Comparison of ENCODE assay signal across 7 mouse cellular contexts in genomic region chr3:154269757-154270366, GRCm38 (mm10).
DNase-seq lines count a peak whose midpoint lies in the region; ATAC-seq and TF ChIP-seq lines count a peak whose summit lies in the region.

No protein-coding gene starts in this region.

- peak; percentile 66 for ATAC-seq in intestine, embryonic 16.5 days

- H3K9ac ChIP-seq in intestine, embryonic 16.5 days (ENCODE audit: low read depth, low read length), result no peak overlapping the region

- no peaks in the 10 kb centered on the region for H3K4me1 ChIP-seq in intestine, embryonic 16.5 days (ENCODE audit: control insufficient read depth, insufficient read depth, low read length)
- no peaks in the 10 kb centered on the region for H3K4me1 ChIP-seq in small intestine, adult 2 months (ENCODE audit: control insufficient read depth, insufficient read depth, insufficient read length, low read length)

- peak; percentile 93 for TF ChIP-seq CTCF in small intestine, adult 2 months (IDR thresholded peaks at IDR 0.05; ENCODE audit: extremely low read depth, insufficient read length, insufficient replicate concordance, low read depth, low read length)

- no peak overlapping the region for H3K27ac ChIP-seq in intestine, embryonic 16.5 days (ENCODE audit: low read length)
- H3K27ac ChIP-seq in small intestine, adult 2 months (ENCODE audit: insufficient read depth, low read depth, low read length), result no peak overlapping the region

- WGBS in intestine, embryonic 16.5 days, result 17% methylated on average over 19 of the region's 19 CpGs
- 14% methylated on average over 19 of the region's 19 CpGs for WGBS in small intestine, adult 2 months

- no peaks in the 10 kb centered on the region for H3K9me3 ChIP-seq in intestine, embryonic 16.5 days (ENCODE audit: control insufficient read depth, low read length)

- H3K27me3 ChIP-seq in intestine, embryonic 16.5 days (replicated peaks; ENCODE audit: control insufficient read depth, insufficient read depth, low read length), result no peaks in the 10 kb centered on the region; the same call in 1 of the 2 replicates
- no peaks in the 10 kb centered on the region for H3K27me3 ChIP-seq in small intestine, adult 2 months (ENCODE audit: control insufficient read depth, insufficient read depth, low read length)

- peak overlapping the region; percentile 60 for H3K4me2 ChIP-seq in intestine, embryonic 16.5 days (ENCODE audit: low read depth, low read length)

- no peak for TF ChIP-seq POLR2A in small intestine, adult 2 months (IDR thresholded peaks at IDR 0.05; ENCODE audit: low read depth, low read length)

- intact Hi-C loops in gastrocnemius, postnatal 36 days (cut with DNase I), result loop anchor here (1.0 kb wide), 1 partner anchor 302 kb away; no protein-coding TSS in a partner anchor
- intact Hi-C loops in left cerebral cortex, postnatal 25 days (cut with DNase I), result loop anchor here (1.0 to 5.0 kb wide), 2 partner anchors 57 to 302 kb away; no protein-coding TSS in a partner anchor

- DNase-seq in adrenal gland, adult 8-10 months, result peak; percentile 25
- DNase-seq in embryo, embryonic 11 days, result peak; percentile 76
- peak; percentile 45 to 70 for DNase-seq in gastrocnemius, postnatal 36 days
- DNase-seq in left cerebral cortex, postnatal 25 days (ENCODE audit: low spot score in 2 of 2), result peak; percentile 80 to 83
- peak; percentile 80 for DNase-seq in mesoderm, embryonic 11.5 days (ENCODE audit: low read depth, low spot score)

- no peak overlapping the region for H3K4me3 ChIP-seq in intestine, embryonic 16.5 days (ENCODE audit: low read length)
- H3K4me3 ChIP-seq in small intestine, adult 2 months (ENCODE audit: low read depth, low read length), result no peak overlapping the region

- no peaks in the 10 kb centered on the region for H3K36me3 ChIP-seq in intestine, embryonic 16.5 days (ENCODE audit: control insufficient read depth, insufficient read depth, low read length)
- no peaks in the 10 kb centered on the region for H3K36me3 ChIP-seq in small intestine, adult 2 months (ENCODE audit: control insufficient read depth, insufficient read depth, low read length)

Comparison
In these comparisons a context has a peak if more than half of its experiments do, and no peak if none do; other contexts are left out.
1. DNase-seq: peak in every context shown above with its lines; median percentile 82 in left cerebral cortex, postnatal 25 days; 80 in mesoderm, embryonic 11.5 days; 76 in embryo, embryonic 11 days; 58 in gastrocnemius, postnatal 36 days; 25 in adrenal gland, adult 8-10 months.